Mouse (Mus musculus) intestine, postnatal 0 days (tissue): ENCODE results near the gene Dnajc9. TPM values are rescaled to one million over a fixed set of nuclear protein-coding genes. Genes with fewer than 3 reads are reported as not detected.
A peak's percentile ranks its signal among the peaks of the same experiment; 100 is the strongest.

Experiments
- ATAC-seq: fragments of 200-750 bp; cut with Nextera tagmentation; 2 replicates; pipeline ENCODE4 v1.8.0; 2017; ENCODE audit warnings: mild to moderate bottlenecking, moderate TSS enrichment, moderate library complexity
- H3K27ac ChIP-seq: fragments of 300-500 bp; sonication (generic); 2 replicates; pipeline ENCODE4 v1.5.1; 2014; ENCODE audit warnings: mild to moderate bottlenecking, low read depth, low read length, moderate library complexity
- H3K27me3 ChIP-seq: fragments of 300-500 bp; sonication (generic); replicated peaks from 2 replicates; pipeline ENCODE4 v1.6.1; 2014; ENCODE audit warnings: low read length, mixed read lengths; ENCODE audit not compliant: control insufficient read depth, insufficient read depth
- H3K36me3 ChIP-seq: fragments of 300-500 bp; sonication (generic); 2 replicates; pipeline ENCODE4 v1.6.1; 2014; ENCODE audit warnings: mild to moderate bottlenecking, moderate library complexity; ENCODE audit not compliant: control insufficient read depth, insufficient read depth
- H3K4me1 ChIP-seq: fragments of 300-500 bp; sonication (generic); replicated peaks from 2 replicates; pipeline ENCODE4 v1.6.1; 2014; ENCODE audit warnings: antibody characterized with exemption, low read length, mixed read lengths; ENCODE audit not compliant: control insufficient read depth, insufficient read depth
- H3K4me2 ChIP-seq: fragments of 300-500 bp; sonication (generic); replicated peaks from 2 replicates; pipeline ENCODE4 v1.6.1; 2014; ENCODE audit warnings: low read depth, mild to moderate bottlenecking, moderate library complexity
- H3K4me3 ChIP-seq: fragments of 300-500 bp; sonication (generic); 2 replicates; pipeline ENCODE4 v1.5.1; 2014; ENCODE audit warnings: low read depth, low read length
- H3K9ac ChIP-seq: fragments of 300-500 bp; sonication (generic); 2 replicates; pipeline ENCODE4 v1.6.1; 2014; ENCODE audit warnings: mild to moderate bottlenecking, low read depth, low read length
- H3K9me3 ChIP-seq: fragments of 300-500 bp; sonication (generic); 2 replicates; pipeline ENCODE4 v1.6.1; 2016; ENCODE audit warnings: mixed run types; ENCODE audit not compliant: control insufficient read depth
- CTCF ChIP-seq: sonication (generic); IDR thresholded peaks from 2 replicates; pipeline ENCODE4 v1.5.1; 2016; ENCODE audit warnings: low read depth, mild to moderate bottlenecking, control low read depth, antibody characterized with exemption, moderate library complexity
- WGBS: fragments of 180-500 bp; shearing (Covaris S2); extraction: QIAGEN DNeasy Blood & Tissue Kit; methylation state at CpG from one replicate; pipeline ENCODE4 v1.1.7; 2014; 5-methylcytosine and 5-hydroxymethylcytosine counted together
- polyA plus RNA-seq: library from polyadenylated mRNA; unstranded; fragments of >200 nt; fragmentation: Nextera tagmentation; extraction: Ambion mirVana; gene quantifications from 2 replicates; pipeline ENCODE4 v1.2.1, GENCODE M21; 2015

Dnajc9 gene
- polyA plus RNA-seq, 1 experiment from 2014 or later = 41.5 TPM

GRCm38 (mm10) chr14:20370798-20371197 lies 17.9 kb downstream of the Dnajc9 start:
- Histone ChIP-seq H3K4me3 (no peak overlapping the region), H3K4me1 (no peaks in the 10 kb centered on the region)

GRCm38 (mm10) chr14:20368271-20368670 lies 20.4 kb downstream of the Dnajc9 start:
- H3K27me3 ChIP-seq = no peaks in the 10 kb centered on the region
- no peak overlapping the region for H3K9ac ChIP-seq
- peaks cover 38% of the 10 kb centered on the region for H3K36me3 ChIP-seq
- 96% methylated on average over 3 of the region's 3 CpGs for WGBS
- no peak for ATAC-seq
- no peak overlapping the region for H3K27ac ChIP-seq
- no peak overlapping the region for H3K4me3 ChIP-seq
- no peaks in the 10 kb centered on the region for H3K9me3 ChIP-seq
- peak; percentile 30 for TF ChIP-seq CTCF
- no peak overlapping the region for H3K4me2 ChIP-seq
- H3K4me1 ChIP-seq = no peaks in the 10 kb centered on the region

More at GRCm38 (mm10) chr14:20370798-20371197, 17.9 kb downstream of the Dnajc9 start:
- no peak overlapping the region for H3K27ac ChIP-seq
- H3K9me3 ChIP-seq = no peaks in the 10 kb centered on the region
- no peak overlapping the region for H3K9ac ChIP-seq
- H3K4me2 ChIP-seq = no peak overlapping the region
- no peak for ATAC-seq
- peaks cover 25% of the 10 kb centered on the region for H3K36me3 ChIP-seq
- no peaks in the 10 kb centered on the region for H3K27me3 ChIP-seq
- TF ChIP-seq CTCF = no peak
- WGBS = 63% methylated on average over 7 of the region's 7 CpGs

- Histone ChIP-seq H3K9me3 (no peaks in the 10 kb centered on the region), H3K4me1 (no peaks in the 10 kb centered on the region), H3K27me3 (no peaks in the 10 kb centered on the region), H3K4me2 (no peak overlapping the region), H3K36me3 (peaks cover 78% of the 10 kb centered on the region), H3K9ac (no peak overlapping the region), H3K4me3 (no peak overlapping the region), H3K27ac (no peak overlapping the region)
- 88% methylated on average over 4 of the region's 4 CpGs for WGBS
- no peak for TF ChIP-seq CTCF
- ATAC-seq = no peak
Measured at GRCm38 (mm10) chr14:20363230-20363629, 25.5 kb downstream of the Dnajc9 start.

- Histone ChIP-seq H3K27ac (peak within 1 kb of the TSS; percentile 94), H3K4me1 (no peaks in the 10 kb centered on the region; the same call in 1 of the 2 replicates), H3K4me3 (peak within 1 kb of the TSS; percentile 62), H3K4me2 (peak within 1 kb of the TSS; percentile 79), H3K36me3 (peaks cover 25% of the 10 kb centered on the region), H3K27me3 (no peaks in the 10 kb centered on the region), H3K9ac (peak within 1 kb of the TSS; percentile 88), H3K9me3 (no peaks in the 10 kb centered on the region)
- WGBS = under 1% methylated on average over 39 of the region's 42 CpGs
- ATAC-seq = peak; percentile 96
- peak; percentile 78 for TF ChIP-seq CTCF
Measured at GRCm38 (mm10) chr14:20347991-20348541, 40.6 kb downstream of the Dnajc9 start, which contains the start of the genes Ecd and Fam149b. Ecd (minus strand) TSS chr14:20348121. Fam149b (plus strand) TSS chr14:20348162.

- Histone ChIP-seq H3K27ac (peak overlapping the region; percentile 94), H3K4me2 (peak overlapping the region; percentile 79), H3K4me1 (no peaks in the 10 kb centered on the region; the same call in 1 of the 2 replicates), H3K36me3 (peaks cover 21% of the 10 kb centered on the region), H3K9me3 (no peaks in the 10 kb centered on the region), H3K4me3 (peak overlapping the region; percentile 62), H3K27me3 (no peaks in the 10 kb centered on the region), H3K9ac (peak overlapping the region; percentile 88)
- ATAC-seq = peak; percentile 60
- WGBS = 2% methylated on average over 15 of the region's 15 CpGs
- TF ChIP-seq CTCF = no peak
Measured at GRCm38 (mm10) chr14:20347441-20347990, 41.2 kb downstream of the Dnajc9 start.

GRCm38 (mm10) chr14:20345885-20346284 lies 42.8 kb downstream of the Dnajc9 start:
- ATAC-seq = no peak
- Histone ChIP-seq H3K4me1 (no peaks in the 10 kb centered on the region; the same call in 1 of the 2 replicates), H3K9ac (no peak overlapping the region), H3K9me3 (no peaks in the 10 kb centered on the region), H3K4me3 (no peak overlapping the region), H3K4me2 (no peak overlapping the region), H3K27ac (no peak overlapping the region), H3K27me3 (no peaks in the 10 kb centered on the region), H3K36me3 (peaks cover 26% of the 10 kb centered on the region)
- WGBS = 75% methylated on average over 9 of the region's 9 CpGs
- TF ChIP-seq CTCF = no peak
